Mouse (Mus musculus) cerebellum, postnatal 10 days (tissue): ENCODE results near the gene Sh3pxd2a.

Source experiments
- DNase-seq, 2 experiments: peaks; one replicate each; pipeline ENCODE4 v3.0.0; 2021; ENCODE audit warnings: mixed read lengths in 2 of 2

The Sh3pxd2a gene

GRCm38 (mm10) chr19:47366576-47366975 is 97.6 kb downstream of the Sh3pxd2a start:
- peak; percentile 95 to 97 for DNase-seq

GRCm38 (mm10) chr19:47363086-47363668 is 101.0 kb downstream of the Sh3pxd2a start:
- no peak for DNase-seq

GRCm38 (mm10) chr19:47360921-47361320 is 103.3 kb downstream of the Sh3pxd2a start:
- DNase-seq, result no peak

- no peak for DNase-seq
Observed at GRCm38 (mm10) chr19:47360017-47360416, 104.2 kb downstream of the Sh3pxd2a start.

- DNase-seq, result no peak
Observed at GRCm38 (mm10) chr19:47359166-47359931, 104.9 kb downstream of the Sh3pxd2a start.

- DNase-seq, result no peak
Observed at GRCm38 (mm10) chr19:47357297-47357696, 106.9 kb downstream of the Sh3pxd2a start.

GRCm38 (mm10) chr19:47356188-47356857 is 107.9 kb downstream of the Sh3pxd2a start:
- peak; percentile 89 to 93 for DNase-seq

- DNase-seq, result peak in 1 of 2 experiments; percentile 69
Observed at GRCm38 (mm10) chr19:47354456-47354855, 109.7 kb downstream of the Sh3pxd2a start.

- DNase-seq, result no peak
Observed at GRCm38 (mm10) chr19:47349043-47349442, 115.2 kb downstream of the Sh3pxd2a start.

- peak; percentile 76 to 82 for DNase-seq
Observed at GRCm38 (mm10) chr19:47348395-47349016, 115.7 kb downstream of the Sh3pxd2a start.

- no peak for DNase-seq
Observed at GRCm38 (mm10) chr19:47347021-47347643, 117.1 kb downstream of the Sh3pxd2a start.

GRCm38 (mm10) chr19:47346606-47347005 is 117.6 kb downstream of the Sh3pxd2a start:
- DNase-seq, result no peak

- DNase-seq, result no peak
Observed at GRCm38 (mm10) chr19:47345851-47346568, 118.2 kb downstream of the Sh3pxd2a start.

GRCm38 (mm10) chr19:47343422-47343821 is 120.8 kb downstream of the Sh3pxd2a start:
- DNase-seq, result peak in 1 of 2 experiments; percentile 27

GRCm38 (mm10) chr19:47339165-47339564 is 125.0 kb downstream of the Sh3pxd2a start:
- DNase-seq, result peak; percentile 93 to 96

GRCm38 (mm10) chr19:47338396-47339164 is 125.6 kb downstream of the Sh3pxd2a start:
- peak in 1 of 2 experiments; percentile 41 for DNase-seq

- DNase-seq, result peak; percentile 97 to 99
Observed at GRCm38 (mm10) chr19:47337743-47338142, 126.5 kb downstream of the Sh3pxd2a start.

GRCm38 (mm10) chr19:47337191-47337590 is 127.0 kb downstream of the Sh3pxd2a start:
- DNase-seq, result no peak

GRCm38 (mm10) chr19:47335262-47335661 is 128.9 kb downstream of the Sh3pxd2a start:
- no peak for DNase-seq

GRCm38 (mm10) chr19:47334713-47335112 is 129.5 kb downstream of the Sh3pxd2a start:
- peak in 1 of 2 experiments; percentile 49 for DNase-seq

- DNase-seq, result no peak
Observed at GRCm38 (mm10) chr19:47330743-47331227, 133.4 kb downstream of the Sh3pxd2a start.
